Mouse (Mus musculus): ENCODE data around the gene Idh3b. TPM values are rescaled to one million over a fixed set of nuclear protein-coding genes. Genes with fewer than 3 reads are reported as not detected.

The Idh3b gene
- polyA plus RNA-seq, 1 experiment from 2014 or later: 116 TPM

GRCm38 (mm10) chr2:130274149-130274861 lies 10.0 kb downstream of the Idh3b start, which contains the start of gene Nop56:
TSS of gene Nop56 (plus strand) at chr2:130274430.
- DNase-seq: peak; percentile 100
- peak within 1 kb of the TSS; percentile 81 for H3K27ac ChIP-seq (ENCODE audit: low read depth)
- H3K27me3 ChIP-seq (ENCODE audit: insufficient read depth, low read length): no peaks in the 10 kb centered on the region
- H3K4me2 ChIP-seq (ENCODE audit: low read depth, low read length): peak within 1 kb of the TSS; percentile 95
- TF ChIP-seq EP300 (IDR thresholded peaks at IDR 0.05; ENCODE audit: low read depth) (peak; percentile 80), CTCF (IDR thresholded peaks at IDR 0.05; ENCODE audit: low read depth) (peak; percentile 7; the same call in 1 of the 2 replicates)
- ATAC-seq: peak; percentile 96
- H3K9me3 ChIP-seq (ENCODE audit: low read length): no peaks in the 10 kb centered on the region
- under 1% methylated on average over 68 of the region's 68 CpGs for WGBS (ENCODE audit: insufficient replicate concordance)
- peak within 1 kb of the TSS; percentile 88 for H3K9ac ChIP-seq (replicated peaks)
- H3K4me3 ChIP-seq (ENCODE audit: low read depth, low read length): peak within 1 kb of the TSS; percentile 91
- peaks cover 33% of the 10 kb centered on the region for H3K36me3 ChIP-seq (replicated peaks; ENCODE audit: insufficient read depth, low read length)
- H3K4me1 ChIP-seq (ENCODE audit: insufficient read depth): peaks cover 26% of the 10 kb centered on the region

DNA sequence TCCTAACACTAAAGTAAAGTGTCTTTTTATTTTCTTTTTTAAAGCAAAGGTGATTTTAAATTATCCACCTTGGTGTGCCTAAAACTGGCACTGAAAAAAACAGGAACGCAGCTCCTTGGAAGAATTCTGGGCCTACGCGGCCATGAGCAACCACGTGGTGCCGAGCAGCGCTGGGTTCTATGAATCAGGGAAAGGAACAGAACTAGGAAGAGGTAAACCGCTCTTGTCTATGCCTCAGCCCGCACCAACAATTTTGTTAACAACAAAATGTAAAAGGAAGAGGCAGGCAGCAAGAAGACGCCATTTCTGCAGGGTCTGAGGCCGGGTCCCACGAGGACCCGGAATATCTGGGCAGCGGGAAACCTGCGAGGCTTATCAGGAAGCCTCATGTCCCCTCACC lies 10.6 kb downstream of the Idh3b start:
- H3K4me1 ChIP-seq (ENCODE audit: insufficient read depth): peaks cover 26% of the 10 kb centered on the region
- H3K9me3 ChIP-seq (ENCODE audit: low read length): no peaks in the 10 kb centered on the region
- peak overlapping the region; percentile 77 for H3K27ac ChIP-seq (ENCODE audit: low read depth)
- H3K27me3 ChIP-seq (ENCODE audit: insufficient read depth, low read length): no peaks in the 10 kb centered on the region
- H3K9ac ChIP-seq (replicated peaks): peak overlapping the region; percentile 88
- DNase-seq (no peak), ATAC-seq (peak; percentile 14)
- peaks cover 32% of the 10 kb centered on the region for H3K36me3 ChIP-seq (replicated peaks; ENCODE audit: insufficient read depth, low read length)
- H3K4me3 ChIP-seq (ENCODE audit: low read depth, low read length): peak overlapping the region; percentile 91
- TF ChIP-seq CTCF (IDR thresholded peaks at IDR 0.05; ENCODE audit: low read depth): no peak
- TF ChIP-seq EP300 (IDR thresholded peaks at IDR 0.05; ENCODE audit: low read depth): no peak
- peak overlapping the region; percentile 95 for H3K4me2 ChIP-seq (ENCODE audit: low read depth, low read length)
- WGBS (ENCODE audit: insufficient replicate concordance): 2% methylated on average over 14 of the region's 14 CpGs

GRCm38 (mm10) chr2:130268074-130268473 lies 16.3 kb downstream of the Idh3b start:
- 74% methylated on average over 7 of the region's 7 CpGs for WGBS (ENCODE audit: insufficient replicate concordance)

DNA sequence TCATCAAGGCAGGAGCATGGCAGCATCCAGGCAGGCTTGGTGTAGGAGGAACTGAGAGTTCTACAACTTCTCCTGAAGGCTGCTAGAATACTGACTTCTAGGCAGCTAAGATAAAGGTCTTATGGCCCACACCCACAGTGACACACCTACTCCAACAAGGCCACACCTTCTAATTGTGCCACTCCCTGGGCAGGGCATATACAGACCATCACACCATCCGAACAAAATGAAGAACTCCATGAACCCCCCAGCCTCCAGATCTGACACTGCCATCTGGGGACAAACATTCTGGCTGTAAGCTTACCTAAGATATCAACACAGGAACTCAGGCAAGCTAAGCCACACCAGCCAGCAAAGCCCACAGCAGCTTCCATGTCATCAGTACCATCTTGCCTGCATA lies 18.8 kb downstream of the Idh3b start:
- H3K4me3 ChIP-seq (ENCODE audit: low read depth, low read length): peak overlapping the region; percentile 39
- H3K4me2 ChIP-seq (ENCODE audit: low read depth, low read length): peak overlapping the region; percentile 46
- H3K27me3 ChIP-seq (ENCODE audit: insufficient read depth, low read length): no peaks in the 10 kb centered on the region
- peak overlapping the region; percentile 55; the same call in 1 of the 2 replicates for H3K27ac ChIP-seq (ENCODE audit: low read depth)
- no peaks in the 10 kb centered on the region for H3K9me3 ChIP-seq (ENCODE audit: low read length)
- ATAC-seq (peak; percentile 84), DNase-seq (peak; percentile 32)
- TF ChIP-seq EP300 (IDR thresholded peaks at IDR 0.05; ENCODE audit: low read depth) (peak; percentile 57), CTCF (IDR thresholded peaks at IDR 0.05; ENCODE audit: low read depth) (no peak)
- H3K36me3 ChIP-seq (replicated peaks; ENCODE audit: insufficient read depth, low read length): no peaks in the 10 kb centered on the region
- H3K4me1 ChIP-seq (ENCODE audit: insufficient read depth): peaks cover 12% of the 10 kb centered on the region
- 67% methylated on average over 1 of the region's 1 CpGs for WGBS (ENCODE audit: insufficient replicate concordance)
- 0 out of 2 replicates have a peak overlapping the region, but pooled peaks have one; percentile 26 for H3K9ac ChIP-seq (replicated peaks)

More at GRCm38 (mm10) chr2:130268074-130268473, 16.3 kb downstream of the Idh3b start:
- no peak overlapping the region for H3K4me3 ChIP-seq (ENCODE audit: low read depth, low read length)
- H3K9ac ChIP-seq (replicated peaks): no peak overlapping the region
- ATAC-seq (no peak), DNase-seq (no peak)
- H3K36me3 ChIP-seq (replicated peaks; ENCODE audit: insufficient read depth, low read length): no peaks in the 10 kb centered on the region
- no peak overlapping the region for H3K27ac ChIP-seq (ENCODE audit: low read depth)
- H3K9me3 ChIP-seq (ENCODE audit: low read length): no peaks in the 10 kb centered on the region
- no peak overlapping the region for H3K4me2 ChIP-seq (ENCODE audit: low read depth, low read length)
- H3K27me3 ChIP-seq (ENCODE audit: insufficient read depth, low read length): no peaks in the 10 kb centered on the region
- TF ChIP-seq EP300 (IDR thresholded peaks at IDR 0.05; ENCODE audit: low read depth) (no peak), CTCF (IDR thresholded peaks at IDR 0.05; ENCODE audit: low read depth) (peak; percentile 4; the same call in 1 of the 2 replicates)
- peaks cover 6% of the 10 kb centered on the region; the same call in 1 of the 2 replicates for H3K4me1 ChIP-seq (ENCODE audit: insufficient read depth)

GRCm38 (mm10) chr2:130262398-130262797 lies 21.9 kb downstream of the Idh3b start:
- Histone ChIP-seq H3K27ac (ENCODE audit: low read depth) (no peak overlapping the region), H3K9ac (replicated peaks) (no peak overlapping the region)

DNA sequence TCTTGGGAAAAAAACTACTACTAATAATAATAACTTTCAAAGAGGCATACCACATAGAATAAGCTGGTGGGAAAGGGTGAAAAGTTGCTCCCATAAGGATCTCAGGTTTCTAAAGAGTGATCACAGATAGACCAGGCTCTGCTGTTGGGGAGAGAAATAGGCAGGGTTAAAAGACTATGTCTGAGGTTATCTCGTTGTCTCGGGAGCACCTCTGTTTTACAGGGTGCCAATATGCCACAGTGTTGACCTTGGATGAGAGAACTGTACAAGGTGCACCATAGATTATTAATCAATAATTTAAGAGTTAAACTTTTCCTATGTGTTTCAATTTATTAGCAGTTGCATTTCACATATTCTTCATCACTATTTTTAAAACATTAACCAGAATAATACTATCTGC lies 22.4 kb downstream of the Idh3b start:
- ATAC-seq (peak; percentile 52), DNase-seq (no peak)
- WGBS (ENCODE audit: insufficient replicate concordance): 36% methylated on average over 2 of the region's 2 CpGs
- no peak for TF ChIP-seq EP300 (IDR thresholded peaks at IDR 0.05; ENCODE audit: low read depth)
- no peak for TF ChIP-seq CTCF (IDR thresholded peaks at IDR 0.05; ENCODE audit: low read depth)
- Histone ChIP-seq H3K4me2 (ENCODE audit: low read depth, low read length) (peak overlapping the region; percentile 42), H3K27ac (ENCODE audit: low read depth) (no peak overlapping the region), H3K9ac (replicated peaks) (no peak overlapping the region), H3K36me3 (replicated peaks; ENCODE audit: insufficient read depth, low read length) (no peaks in the 10 kb centered on the region), H3K9me3 (ENCODE audit: low read length) (no peaks in the 10 kb centered on the region), H3K27me3 (ENCODE audit: insufficient read depth, low read length) (no peaks in the 10 kb centered on the region), H3K4me3 (ENCODE audit: low read depth, low read length) (no peak overlapping the region), H3K4me1 (ENCODE audit: insufficient read depth) (peaks cover 12% of the 10 kb centered on the region)

More at GRCm38 (mm10) chr2:130262398-130262797, 21.9 kb downstream of the Idh3b start:
- H3K4me2 ChIP-seq (ENCODE audit: low read depth, low read length): peak overlapping the region; percentile 42
- ATAC-seq (peak; percentile 85), DNase-seq (no peak)
- WGBS (ENCODE audit: insufficient replicate concordance): 11% methylated on average over 2 of the region's 2 CpGs
- no peaks in the 10 kb centered on the region for H3K27me3 ChIP-seq (ENCODE audit: insufficient read depth, low read length)
- TF ChIP-seq CTCF (IDR thresholded peaks at IDR 0.05; ENCODE audit: low read depth) (no peak), EP300 (IDR thresholded peaks at IDR 0.05; ENCODE audit: low read depth) (peak; percentile 65)
- no peaks in the 10 kb centered on the region for H3K36me3 ChIP-seq (replicated peaks; ENCODE audit: insufficient read depth, low read length)
- H3K4me1 ChIP-seq (ENCODE audit: insufficient read depth): peaks cover 12% of the 10 kb centered on the region
- no peak overlapping the region for H3K4me3 ChIP-seq (ENCODE audit: low read depth, low read length)
- H3K9me3 ChIP-seq (ENCODE audit: low read length): no peaks in the 10 kb centered on the region

Data from liver, postnatal 0 days (tissue).